Mouse (Mus musculus) CH12.LX (cell line): ENCODE measurements around the gene Ell.

Experiments used
- CTCF ChIP-seq, 2 experiments: IDR thresholded peaks in 1 of 2; conservative IDR thresholded peaks in 1 of 2; 2 replicates each; pipeline ENCODE4 v1.5.1; 2011 to 2012; ENCODE audit warnings: low read depth in 2 of 2, low read length in 2 of 2, improper control_type of control experiment in 1 of 2, inconsistent platforms in 1 of 2, mild to moderate bottlenecking in 1 of 2, moderate library complexity in 1 of 2
- ETS1 ChIP-seq: conservative IDR thresholded peaks from 2 replicates; pipeline ENCODE4 v1.6.1; 2012; ENCODE audit warnings: low read depth, mild to moderate bottlenecking, inconsistent platforms, low read length, improper control_type of control experiment, moderate library complexity
- HCFC1 ChIP-seq: IDR thresholded peaks from 2 replicates; pipeline ENCODE4 v1.6.1; 2012; ENCODE audit warnings: low read depth, mild to moderate bottlenecking, inconsistent platforms, low read length, improper control_type of control experiment
- MYC ChIP-seq: IDR thresholded peaks from 2 replicates; pipeline ENCODE4 v1.6.1; 2011; ENCODE audit warnings: low read depth, mild to moderate bottlenecking, improper control_type of control experiment, low read length
- NELFE ChIP-seq: IDR thresholded peaks from 2 replicates; pipeline ENCODE4 v1.6.1; 2011; ENCODE audit warnings: low read depth, low read length, improper control_type of control experiment
- PAX5 ChIP-seq: IDR thresholded peaks from 2 replicates; pipeline ENCODE4 v1.6.1; 2012; ENCODE audit warnings: low read length, inconsistent platforms, mixed read lengths
- POLR2A ChIP-seq: IDR thresholded peaks from 2 replicates; pipeline ENCODE4 v1.6.1; 2011; ENCODE audit warnings: low read depth, mild to moderate bottlenecking, improper control_type of control experiment, low read length
- POLR2AphosphoS2 ChIP-seq: IDR thresholded peaks from 2 replicates; pipeline ENCODE4 v1.6.1; 2011; ENCODE audit warnings: low read depth, low read length, improper control_type of control experiment
- RCOR1 ChIP-seq: conservative IDR thresholded peaks from 2 replicates; pipeline ENCODE4 v1.6.1; 2012; ENCODE audit warnings: low read depth, mild to moderate bottlenecking, inconsistent platforms, low read length, improper control_type of control experiment
- USF2 ChIP-seq: conservative IDR thresholded peaks from 2 replicates; pipeline ENCODE4 v1.6.1; 2011; ENCODE audit warnings: low read depth, low read length, improper control_type of control experiment

- no peak for TF ChIP-seq POLR2A
- TF ChIP-seq RCOR1, result no peak
- TF ChIP-seq ETS1, result no peak
- peak in 1 of 2 experiments; percentile 47; a peak in 2 of 4 replicates for TF ChIP-seq CTCF (conservative IDR thresholded peaks at IDR 0.05 in 1 of 2, IDR thresholded peaks at IDR 0.05 in 1 of 2; ENCODE audit: low read depth in 2 of 2, low read length in 2 of 2)
- TF ChIP-seq PAX5, result no peak
- TF ChIP-seq USF2, result no peak
- no peak for TF ChIP-seq MYC
- TF ChIP-seq HCFC1, result no peak
- no peak for TF ChIP-seq NELFE
- no peak for TF ChIP-seq POLR2AphosphoS2
Measured at GRCm38 (mm10) chr8:70558334-70558733, 19.1 kb downstream of the Ell start.
